Mouse (Mus musculus): ENCODE results near the gene Fam53b.

DNA sequence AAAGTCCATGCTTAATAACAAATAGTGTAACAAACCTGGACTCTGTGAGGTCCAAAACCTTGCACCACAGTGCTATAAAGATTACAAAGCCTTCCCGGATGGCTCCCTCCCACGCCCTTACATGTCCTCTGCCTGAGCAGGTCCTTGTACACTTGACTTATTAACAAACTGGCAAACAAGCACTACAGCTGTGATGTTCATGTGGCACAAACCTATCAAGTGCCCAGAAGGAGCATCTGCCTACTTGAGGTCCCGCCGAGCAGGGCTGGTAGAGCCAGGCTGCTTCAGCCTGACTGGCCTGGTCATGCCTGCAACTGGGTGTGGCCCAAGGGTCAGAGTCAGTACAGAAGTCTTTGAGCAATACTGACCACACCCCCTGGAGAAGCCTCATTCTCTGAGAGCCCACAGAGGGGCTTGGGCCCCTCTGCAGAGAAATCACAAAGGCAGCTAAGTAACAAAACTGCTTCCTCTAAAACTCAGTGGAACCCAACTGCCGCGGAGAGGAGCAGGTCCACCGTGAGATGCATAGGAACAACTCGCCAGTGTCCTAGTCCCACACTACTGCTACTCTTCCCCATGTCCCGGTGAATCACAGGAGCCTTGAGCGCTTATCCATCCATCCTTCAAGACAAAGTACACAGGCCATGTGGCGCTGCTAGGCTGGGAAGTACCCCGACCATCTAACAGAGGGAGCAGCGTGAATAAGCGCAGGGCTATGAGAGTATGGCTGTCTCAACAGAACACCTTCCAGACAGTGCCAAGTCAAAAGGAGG, 23.1 kb downstream of the Fam53b start:
- TF ChIP-seq EP300 (IDR thresholded peaks at IDR 0.05), result no peak
- no peak for TF ChIP-seq CTCF (IDR thresholded peaks at IDR 0.05)

All from lung, postnatal 0 days (tissue).